Mouse (Mus musculus): ENCODE data around the gene Myl4.
"Not testable (repeated sequence)": the region's sequence is repeated elsewhere in the genome, so short reads cannot be mapped to it uniquely, and the experiment has no call there.

The Myl4 gene

DNA sequence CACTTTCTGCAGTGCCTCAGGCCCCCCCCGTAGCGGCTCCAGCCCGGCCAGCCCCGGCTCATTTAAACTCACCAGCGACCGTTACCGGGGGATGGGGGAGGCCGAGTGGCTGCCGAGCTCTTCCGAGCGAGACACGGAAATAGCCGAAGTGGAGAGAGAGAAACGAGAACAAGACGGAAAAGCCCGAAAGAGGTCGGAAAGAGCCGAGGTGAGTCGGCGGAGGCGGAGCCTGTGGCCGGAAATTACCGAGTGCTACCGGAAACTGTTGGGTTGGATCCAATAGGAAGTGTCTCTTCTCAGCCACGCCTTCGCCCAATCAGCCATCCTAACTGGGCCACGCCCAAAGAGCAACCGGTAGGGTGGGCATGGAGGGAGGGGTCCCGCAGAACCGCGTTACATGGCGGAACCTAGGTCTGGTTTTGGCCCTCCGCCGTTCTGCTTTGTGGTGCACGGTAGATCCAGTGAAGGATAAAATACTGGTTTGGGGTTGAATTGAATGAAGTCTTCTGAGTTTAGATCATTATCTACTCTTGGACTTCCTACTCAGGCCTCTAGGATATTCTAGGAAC, at the start of gene Myl4, which contains the start of gene Cdc27:
TSS of gene Myl4 (plus strand) at position 258 of the 569 bp plus-strand sequence.
TSS of gene Cdc27 (minus strand) at position 215 of the 569 bp plus-strand sequence.
- DNase-seq (ENCODE audit: low read depth): peak; percentile 98

DNA sequence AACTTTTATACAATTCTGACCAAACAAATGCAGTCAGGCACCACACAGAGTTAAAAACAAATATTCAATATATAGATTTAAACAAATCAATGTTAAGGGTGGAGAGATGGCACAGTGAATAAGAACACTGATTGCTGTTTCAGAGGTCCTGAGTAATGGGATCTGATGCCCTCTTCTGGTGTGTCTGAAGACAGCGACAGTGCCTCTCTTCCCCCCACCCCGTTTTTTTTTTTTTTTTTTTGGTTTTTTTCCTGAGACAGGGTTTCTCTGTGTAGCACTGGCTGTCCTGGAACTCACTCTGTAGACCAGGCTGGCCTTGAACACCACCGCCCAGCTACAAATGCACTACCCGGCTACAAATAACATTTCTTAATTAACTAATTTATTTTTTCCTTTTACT, 42.0 kb upstream of the Myl4 start:
- peak; percentile 10 for DNase-seq (ENCODE audit: low read depth)

GRCm38 (mm10) chr11:104510606-104511005, 39.9 kb upstream of the Myl4 start:
- peak; percentile 79 for DNase-seq (ENCODE audit: low read depth)

DNA sequence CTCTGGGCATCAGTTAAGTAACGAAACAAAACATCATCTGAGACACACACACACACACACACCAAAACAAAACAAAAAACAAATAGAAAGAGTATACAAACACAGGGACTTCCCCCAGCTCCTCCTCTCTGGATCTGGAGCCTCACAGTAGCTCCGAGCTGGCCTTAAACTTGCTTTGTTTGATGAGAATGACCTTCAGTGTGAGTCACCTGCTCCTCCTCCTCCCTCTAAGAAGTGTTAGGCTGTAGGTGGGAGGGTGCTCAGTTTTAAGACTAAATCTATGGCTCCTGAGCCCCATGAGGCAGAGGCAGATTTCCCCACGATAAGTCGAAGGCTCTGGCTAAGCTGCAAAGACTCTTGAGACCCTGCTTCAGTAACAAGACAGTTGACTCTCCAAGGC, 38.0 kb upstream of the Myl4 start:
- no peak for DNase-seq (ENCODE audit: low read depth)

- DNase-seq (ENCODE audit: low read depth): no peak
These were observed 24.5 kb upstream of the Myl4 start for GRCm38 (mm10) chr11:104525935-104526334.

DNA sequence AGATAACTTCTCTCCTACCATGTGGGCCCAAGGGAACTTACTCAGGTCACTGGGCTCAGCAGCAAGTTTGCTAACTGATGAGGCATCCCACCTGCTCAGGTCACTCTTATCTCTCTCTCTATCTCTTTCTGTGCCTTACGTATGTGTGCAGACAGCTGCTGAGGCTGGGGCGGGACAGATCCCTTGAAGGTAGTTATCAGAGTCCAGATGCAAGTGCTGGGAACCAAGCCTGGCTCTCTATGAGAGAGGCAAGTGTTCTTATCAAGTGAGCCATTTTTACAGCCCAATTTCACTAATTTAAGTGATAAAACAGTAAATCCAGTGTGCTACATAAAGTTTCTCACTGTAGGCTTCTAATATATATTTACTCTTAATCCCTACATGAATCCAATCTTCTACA, 13.6 kb upstream of the Myl4 start:
- no peak for DNase-seq (ENCODE audit: low read depth)

GRCm38 (mm10) chr11:104537945-104538555, 12.4 kb upstream of the Myl4 start:
- no peak for DNase-seq (ENCODE audit: low read depth)

GRCm38 (mm10) chr11:104539811-104540210, 10.7 kb upstream of the Myl4 start:
- no peak for DNase-seq (ENCODE audit: low read depth)

GRCm38 (mm10) chr11:104543337-104543736, 7.1 kb upstream of the Myl4 start:
- not testable (repeated sequence) for DNase-seq (ENCODE audit: low read depth)

- DNase-seq (ENCODE audit: low read depth): no peak
These were observed 6.0 kb upstream of the Myl4 start for GRCm38 (mm10) chr11:104544507-104544906.

DNA sequence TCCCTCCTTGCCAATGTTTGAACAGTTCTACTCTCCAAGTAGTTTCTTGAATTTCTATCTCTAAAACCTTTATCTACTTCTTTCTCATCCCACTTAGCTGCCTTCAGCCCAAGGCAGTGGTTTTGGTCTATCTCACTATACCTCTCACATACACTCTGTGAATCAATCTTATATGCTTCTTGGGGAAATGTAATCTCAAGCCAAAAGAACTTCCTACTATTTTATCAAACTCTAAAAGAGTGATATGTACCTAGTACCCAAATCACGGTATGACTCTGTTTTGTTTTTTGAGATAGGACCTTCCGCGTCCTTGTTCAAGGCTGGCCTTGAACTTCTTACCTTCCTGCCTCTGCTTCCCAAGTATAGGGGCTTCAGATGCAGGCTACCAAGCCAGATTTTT, 3.0 kb upstream of the Myl4 start:
- no peak for DNase-seq (ENCODE audit: low read depth)

GRCm38 (mm10) chr11:104549438-104550405, 741 bp upstream of the Myl4 start:
- peak; percentile 83 for DNase-seq (ENCODE audit: low read depth)

DNA sequence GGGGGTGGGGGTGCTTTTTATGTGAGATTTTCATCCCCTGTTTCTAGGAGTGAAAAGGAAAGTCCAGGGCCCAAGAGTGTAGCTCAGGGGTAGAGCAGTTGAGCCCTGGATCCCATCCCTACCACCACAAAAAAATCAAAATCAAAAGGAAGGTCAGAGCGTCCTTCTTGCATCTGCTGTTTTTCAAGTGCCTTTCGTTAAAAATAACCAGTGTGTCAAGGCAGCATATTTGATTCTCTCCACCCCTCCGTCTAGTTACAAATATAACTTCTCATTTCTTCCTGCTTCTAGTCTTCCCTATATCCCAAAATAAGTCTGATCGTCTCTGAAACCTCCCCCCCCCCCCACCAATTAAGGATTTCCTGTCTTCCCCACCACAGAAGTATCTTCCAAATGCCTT, 7.6 kb downstream of the Myl4 start:
- DNase-seq (ENCODE audit: low read depth): no peak

DNA sequence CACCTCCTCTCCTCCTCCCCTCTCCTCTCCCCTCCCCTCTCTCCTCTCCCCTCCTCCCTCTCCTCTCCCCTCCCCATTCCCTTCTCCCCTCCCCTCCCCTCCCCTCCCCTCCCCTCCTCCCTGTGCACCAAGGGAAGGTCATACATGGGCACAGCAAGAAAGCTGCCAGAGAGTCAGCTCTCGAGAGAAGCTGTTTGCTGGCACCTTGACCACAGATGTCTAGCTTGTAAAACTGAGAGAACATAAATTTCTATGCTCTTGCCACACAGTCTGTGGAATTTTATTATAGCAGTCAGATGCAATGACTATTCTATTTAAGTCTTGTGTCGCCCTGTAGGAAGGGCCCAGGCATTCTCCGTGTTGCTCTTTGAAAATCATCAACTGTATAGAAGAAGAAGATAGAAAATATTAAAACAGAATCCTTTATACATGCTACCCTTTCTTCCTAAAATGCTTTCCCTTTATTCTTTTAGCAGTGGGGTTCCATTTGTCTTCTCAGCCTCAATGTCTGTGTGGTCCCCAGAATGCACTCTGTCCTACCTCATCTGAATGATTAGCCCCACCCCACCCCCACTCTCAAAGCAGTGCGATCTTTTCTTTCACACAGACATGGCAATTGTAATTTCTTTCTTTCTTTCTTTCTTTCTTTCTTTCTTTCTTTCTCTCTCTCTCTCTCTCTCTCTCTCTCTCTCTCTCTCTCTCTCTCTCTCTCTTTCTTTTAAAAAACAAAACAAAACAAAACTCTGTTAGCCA, 8.4 kb downstream of the Myl4 start:
- DNase-seq (ENCODE audit: low read depth): no peak

- peak; percentile 74 for DNase-seq (ENCODE audit: low read depth)
These were observed 10.5 kb downstream of the Myl4 start for GRCm38 (mm10) chr11:104560971-104561370.

- no peak for DNase-seq (ENCODE audit: low read depth)
These were observed 13.0 kb downstream of the Myl4 start for GRCm38 (mm10) chr11:104563496-104563895.

DNA sequence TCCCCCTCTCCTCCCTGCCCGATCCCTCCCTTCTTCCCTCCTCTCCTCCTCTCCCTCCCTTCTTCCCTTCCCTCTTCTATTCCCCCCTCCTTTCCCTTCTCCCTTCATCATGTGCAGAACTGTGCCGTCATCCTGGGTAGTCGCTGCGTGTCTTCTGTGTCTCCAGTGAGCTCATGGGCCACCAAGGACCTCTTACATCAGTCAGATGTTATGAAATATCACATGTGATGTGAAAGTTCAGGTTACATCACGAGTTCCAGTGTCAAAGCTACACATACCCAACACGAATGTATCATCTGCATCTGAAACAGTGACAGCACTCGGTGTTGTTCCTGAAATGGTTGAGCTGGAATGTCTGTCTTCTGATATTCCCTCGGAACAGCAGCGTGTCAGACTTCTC, 14.7 kb downstream of the Myl4 start:
- no peak for DNase-seq (ENCODE audit: low read depth)

DNA sequence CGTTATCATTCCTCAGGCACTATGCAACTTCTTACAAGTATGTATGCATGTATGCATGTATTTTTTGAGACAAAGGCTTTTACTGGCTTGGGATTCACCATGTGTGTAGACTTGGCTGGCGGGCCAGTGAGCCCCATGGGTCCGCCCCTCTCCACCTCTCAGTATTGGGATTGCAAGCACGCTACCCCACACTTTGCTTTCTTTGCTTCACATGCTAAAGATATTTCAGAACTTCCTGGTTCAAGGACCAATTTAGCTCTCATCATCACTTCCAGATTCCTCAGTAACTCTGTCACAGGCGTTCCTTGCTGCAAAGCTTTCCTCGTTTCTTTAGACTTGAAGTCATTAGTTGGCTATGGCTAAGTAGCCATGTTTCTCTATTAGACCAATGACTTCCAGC, 15.6 kb downstream of the Myl4 start:
- no peak for DNase-seq (ENCODE audit: low read depth)

GRCm38 (mm10) chr11:104566796-104567195, 16.3 kb downstream of the Myl4 start:
- DNase-seq (ENCODE audit: low read depth): no peak

GRCm38 (mm10) chr11:104567736-104568135, 17.3 kb downstream of the Myl4 start:
- no peak for DNase-seq (ENCODE audit: low read depth)

DNA sequence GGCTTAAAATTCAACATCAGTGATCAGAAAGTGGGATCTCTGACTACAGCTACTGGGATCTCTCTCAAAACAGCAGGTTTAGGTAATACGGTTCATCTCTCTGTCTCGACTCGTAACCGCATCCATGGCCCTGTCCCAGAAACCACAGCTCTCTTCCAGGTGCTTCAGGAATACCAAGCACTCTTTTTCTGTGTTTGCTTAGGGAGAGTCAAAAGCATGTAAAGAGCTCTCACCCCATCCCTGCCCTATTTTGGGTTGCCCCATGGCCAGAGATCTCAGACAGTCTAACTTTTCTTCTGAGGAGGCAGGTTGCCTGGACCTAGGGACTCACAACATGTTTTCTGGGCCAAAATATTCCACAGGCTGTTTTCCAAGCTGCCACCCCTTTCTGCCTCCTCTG, 17.9 kb downstream of the Myl4 start:
- DNase-seq (ENCODE audit: low read depth): no peak

GRCm38 (mm10) chr11:104570515-104570914, 20.1 kb downstream of the Myl4 start:
- DNase-seq (ENCODE audit: low read depth): not testable (repeated sequence)
